In genomic region chr5:87940752-87941151, GRCm38 (mm10) we compare ENCODE assay signal across 26 mouse cellular contexts. TPM values are rescaled to one million over a fixed set of nuclear protein-coding genes. Genes with fewer than 3 reads are reported as not detected.
DNase-seq lines count a peak whose midpoint lies in the region; ATAC-seq and TF ChIP-seq lines count a peak whose summit lies in the region.
"Had no signal": no experiment of that assay in that cellular context is flagged by ENCODE, and none has a peak within 500 bp of the region (broad histone marks: within the 10 kb centered on the region; RNA-seq: fewer than 3 reads in every experiment).

No protein-coding gene starts in this region.

- no peak for ATAC-seq in hindbrain, postnatal 0 days
- ATAC-seq in hindbrain, embryonic 16.5 days, result no peak
- peak; percentile 44; the same call in 1 of the 2 replicates for ATAC-seq in midbrain, postnatal 0 days (ENCODE audit: low FRiP score)
- no peak for ATAC-seq in midbrain, embryonic 16.5 days
- ATAC-seq: forebrain, embryonic 13.5 days; inflammation-experienced regulatory T-cells, adult 6 months had no signal

- no peak overlapping the region for H3K4me3 ChIP-seq in hindbrain, postnatal 0 days (ENCODE audit: low read length)
- no peak overlapping the region for H3K4me3 ChIP-seq in hindbrain, embryonic 16.5 days (ENCODE audit: low read length)
- H3K4me3 ChIP-seq in midbrain, postnatal 0 days (ENCODE audit: low read depth, low read length), result no peak overlapping the region
- H3K4me3 ChIP-seq in midbrain, embryonic 16.5 days (ENCODE audit: low read depth, low read length), result no peak overlapping the region
- no peak overlapping the region for H3K4me3 ChIP-seq in heart, embryonic 10.5 days
- H3K4me3 ChIP-seq: embryonic facial prominence, embryonic 13.5 days; forebrain, embryonic 13.5 days had no signal

- WGBS in hindbrain, postnatal 0 days, result 35% methylated on average over 3 of the region's 3 CpGs
- WGBS in hindbrain, embryonic 16.5 days, result 47% methylated on average over 3 of the region's 3 CpGs
- WGBS in midbrain, postnatal 0 days, result 25% methylated on average over 3 of the region's 3 CpGs
- 31% methylated on average over 3 of the region's 3 CpGs for WGBS in midbrain, embryonic 16.5 days
- WGBS in heart, embryonic 10.5 days, result 44% methylated on average over 3 of the region's 3 CpGs

- H3K4me2 ChIP-seq in hindbrain, postnatal 0 days (ENCODE audit: low read depth, low read length), result no peak overlapping the region
- H3K4me2 ChIP-seq in hindbrain, embryonic 16.5 days (ENCODE audit: low read length), result no peak overlapping the region
- no peak overlapping the region for H3K4me2 ChIP-seq in midbrain, postnatal 0 days (ENCODE audit: low read depth, low read length, poor library complexity, severe bottlenecking)
- H3K4me2 ChIP-seq in midbrain, embryonic 16.5 days (ENCODE audit: low read length), result no peak overlapping the region
- H3K4me2 ChIP-seq: embryonic facial prominence, embryonic 13.5 days; forebrain, embryonic 13.5 days; heart, embryonic 11.5 days had no signal

- peak; percentile 58 for TF ChIP-seq CTCF in hindbrain, postnatal 0 days (IDR thresholded peaks at IDR 0.05; ENCODE audit: low read depth)
- peak; percentile 73 for TF ChIP-seq CTCF in midbrain, postnatal 0 days (IDR thresholded peaks at IDR 0.05)

- no peaks in the 10 kb centered on the region for H3K36me3 ChIP-seq in hindbrain, postnatal 0 days (ENCODE audit: insufficient read depth, low read length)
- no peaks in the 10 kb centered on the region for H3K36me3 ChIP-seq in hindbrain, embryonic 16.5 days (ENCODE audit: control insufficient read depth, insufficient read depth, low read length)
- no peaks in the 10 kb centered on the region for H3K36me3 ChIP-seq in midbrain, postnatal 0 days (ENCODE audit: insufficient read depth, low read length)
- H3K36me3 ChIP-seq in midbrain, embryonic 16.5 days (ENCODE audit: control insufficient read depth, insufficient read depth, low read length), result no peaks in the 10 kb centered on the region
- no peaks in the 10 kb centered on the region for H3K36me3 ChIP-seq in heart, embryonic 10.5 days
- H3K36me3 ChIP-seq: embryonic facial prominence, embryonic 13.5 days had no signal

- no peaks in the 10 kb centered on the region for H3K9me3 ChIP-seq in hindbrain, postnatal 0 days (ENCODE audit: low read length)
- H3K9me3 ChIP-seq in hindbrain, embryonic 16.5 days (ENCODE audit: control insufficient read depth, low read length), result no peaks in the 10 kb centered on the region
- H3K9me3 ChIP-seq in midbrain, postnatal 0 days (ENCODE audit: low read length), result no peaks in the 10 kb centered on the region
- no peaks in the 10 kb centered on the region for H3K9me3 ChIP-seq in midbrain, embryonic 16.5 days (replicated peaks; ENCODE audit: control insufficient read depth, low read length, poor library complexity, severe bottlenecking)
- H3K9me3 ChIP-seq in heart, embryonic 10.5 days, result no peaks in the 10 kb centered on the region
- H3K9me3 ChIP-seq: embryonic facial prominence, embryonic 13.5 days; forebrain, embryonic 13.5 days had no signal

- H3K27ac ChIP-seq in hindbrain, postnatal 0 days, result no peak overlapping the region
- no peak overlapping the region for H3K27ac ChIP-seq in hindbrain, embryonic 16.5 days (ENCODE audit: low read depth, low read length)
- H3K27ac ChIP-seq in midbrain, postnatal 0 days (ENCODE audit: low read depth, low read length), result no peak overlapping the region
- H3K27ac ChIP-seq in midbrain, embryonic 16.5 days (ENCODE audit: low read length), result no peak overlapping the region
- H3K27ac ChIP-seq in heart, embryonic 10.5 days, result no peak overlapping the region
- H3K27ac ChIP-seq: embryonic facial prominence, embryonic 13.5 days; forebrain, embryonic 13.5 days had no signal

- no peak overlapping the region for H3K9ac ChIP-seq in hindbrain, postnatal 0 days (replicated peaks; ENCODE audit: low read length)
- no peak overlapping the region for H3K9ac ChIP-seq in hindbrain, embryonic 16.5 days (ENCODE audit: low read depth, low read length)
- H3K9ac ChIP-seq in midbrain, postnatal 0 days (replicated peaks; ENCODE audit: low read length, poor library complexity, severe bottlenecking), result no peak overlapping the region
- no peak overlapping the region for H3K9ac ChIP-seq in midbrain, embryonic 16.5 days (ENCODE audit: low read depth, low read length)
- H3K9ac ChIP-seq: embryonic facial prominence, embryonic 13.5 days; forebrain, embryonic 13.5 days had no signal

- DNase-seq in cerebellum, postnatal 10 days, result peak; percentile 3 to 20
- no peak for DNase-seq in cerebellum, adult 11 months
- DNase-seq in hindbrain, postnatal 0 days (ENCODE audit: low spot score), result peak; percentile 60
- peak; percentile 59 for DNase-seq in midbrain, postnatal 0 days (ENCODE audit: low spot score)
- no peak for DNase-seq in right cerebral cortex, adult 2 months (ENCODE audit: low spot score in 2 of 2)
- DNase-seq in heart, embryonic 10.5 days (ENCODE audit: low spot score), result no peak
- DNase-seq: adrenal gland, adult 2 months; B cell, adult 2 months; cerebellum, adult 9-11 months; gastrocnemius, postnatal 14 days; heart, postnatal 36 days; lung, adult 2 months; thymus, postnatal 25 days had no signal

- H3K27me3 ChIP-seq in hindbrain, postnatal 0 days (ENCODE audit: insufficient read depth, low read length), result no peaks in the 10 kb centered on the region
- no peaks in the 10 kb centered on the region for H3K27me3 ChIP-seq in hindbrain, embryonic 16.5 days (replicated peaks; ENCODE audit: control insufficient read depth, insufficient read depth, low read length)
- no peaks in the 10 kb centered on the region for H3K27me3 ChIP-seq in midbrain, postnatal 0 days (ENCODE audit: insufficient read depth, low read length)
- no peaks in the 10 kb centered on the region for H3K27me3 ChIP-seq in midbrain, embryonic 16.5 days (ENCODE audit: control insufficient read depth, insufficient read depth, low read depth, low read length)
- no peaks in the 10 kb centered on the region for H3K27me3 ChIP-seq in heart, embryonic 10.5 days (ENCODE audit: insufficient read depth, poor library complexity, severe bottlenecking)
- H3K27me3 ChIP-seq: embryonic facial prominence, embryonic 13.5 days; forebrain, embryonic 13.5 days had no signal

- H3K4me1 ChIP-seq in hindbrain, postnatal 0 days (ENCODE audit: insufficient read depth, low read length), result no peaks in the 10 kb centered on the region
- H3K4me1 ChIP-seq in hindbrain, embryonic 16.5 days (ENCODE audit: control insufficient read depth, insufficient read depth, low read depth, low read length), result no peaks in the 10 kb centered on the region
- H3K4me1 ChIP-seq in midbrain, postnatal 0 days (ENCODE audit: insufficient read depth, low read length), result no peaks in the 10 kb centered on the region
- no peaks in the 10 kb centered on the region for H3K4me1 ChIP-seq in midbrain, embryonic 16.5 days (ENCODE audit: control insufficient read depth, insufficient read depth, low read length)
- no peaks in the 10 kb centered on the region for H3K4me1 ChIP-seq in heart, embryonic 10.5 days
- H3K4me1 ChIP-seq: embryonic facial prominence, embryonic 13.5 days; forebrain, embryonic 13.5 days had no signal

RNA-seq across cellular contexts. Expression of gene Csn3, which starts 15.4 kb away (rescaled TPM):
- not detected in 2 replicates for total RNA-seq in hindbrain, postnatal 0 days (2014; rRNA removed)
- 0.20 TPM in 1 of 2 replicates, not detected in the other for polyA plus RNA-seq in hindbrain, postnatal 0 days (2015; fragmentation: Nextera tagmentation; extraction: Ambion mirVana)
- polyA plus RNA-seq in hindbrain, embryonic 16.5 days (2015; fragmentation: Nextera tagmentation; extraction: Ambion mirVana), result not detected in 2 replicates
- not detected in 2 replicates for total RNA-seq in midbrain, postnatal 0 days (2014; rRNA removed)
- polyA plus RNA-seq in midbrain, postnatal 0 days (2015; fragmentation: Nextera tagmentation; extraction: Ambion mirVana), result not detected in 2 replicates
- polyA plus RNA-seq in midbrain, embryonic 16.5 days (2015; fragmentation: Nextera tagmentation; extraction: Ambion mirVana), result not detected in 2 replicates
- polyA plus RNA-seq in heart, embryonic 10.5 days (2016; fragmentation: Nextera tagmentation; extraction: Ambion mirVana), result 0.20 and 0.26 TPM in 2 replicates
- total RNA-seq: adrenal gland, adult 2 months; gastrocnemius, postnatal 14 days; heart, postnatal 36 days; layer of hippocampus, adult 18-20 months; left cerebral cortex, postnatal 36 days; liver, adult 2 months had no signal
- polyA plus RNA-seq: adrenal gland, adult 2 months; embryonic facial prominence, embryonic 13.5 days; forebrain, embryonic 13.5 days; inflammation-experienced regulatory T-cells, adult 6 months; liver, adult 2 months; lung, adult 2 months; neural tube, embryonic 14.5 days; spleen, adult 2 months; stomach, embryonic 16.5 days had no signal

RNA-seq across cellular contexts. Expression of gene 2310003L06Rik, which starts 28.5 kb away (rescaled TPM):
- not detected in 2 replicates for total RNA-seq in hindbrain, postnatal 0 days (2014; rRNA removed)
- not detected in 2 replicates for polyA plus RNA-seq in hindbrain, postnatal 0 days (2015; fragmentation: Nextera tagmentation; extraction: Ambion mirVana)
- polyA plus RNA-seq in hindbrain, embryonic 16.5 days (2015; fragmentation: Nextera tagmentation; extraction: Ambion mirVana), result not detected in 2 replicates
- 0.33 TPM in 1 of 2 replicates, not detected in the other for total RNA-seq in midbrain, postnatal 0 days (2014; rRNA removed)
- 0.12 and 0.17 TPM in 2 replicates for polyA plus RNA-seq in midbrain, postnatal 0 days (2015; fragmentation: Nextera tagmentation; extraction: Ambion mirVana)
- not detected in 2 replicates for polyA plus RNA-seq in midbrain, embryonic 16.5 days (2015; fragmentation: Nextera tagmentation; extraction: Ambion mirVana)
- polyA plus RNA-seq in heart, embryonic 10.5 days (2016; fragmentation: Nextera tagmentation; extraction: Ambion mirVana), result not detected in 2 replicates
- total RNA-seq: adrenal gland, adult 2 months; gastrocnemius, postnatal 14 days; heart, postnatal 36 days; layer of hippocampus, adult 18-20 months; left cerebral cortex, postnatal 36 days; liver, adult 2 months had no signal
- polyA plus RNA-seq: adrenal gland, adult 2 months; embryonic facial prominence, embryonic 13.5 days; forebrain, embryonic 13.5 days; heart, embryonic 11.5 days; inflammation-experienced regulatory T-cells, adult 6 months; kidney, embryonic 14.5 days; liver, adult 2 months; lung, adult 2 months; neural tube, embryonic 14.5 days; spleen, adult 2 months; stomach, embryonic 16.5 days had no signal

RNA-seq across cellular contexts. Expression of gene Gm28434, which starts 28.6 kb away (rescaled TPM):
- total RNA-seq in hindbrain, postnatal 0 days (2014; rRNA removed), result not detected in 2 replicates
- polyA plus RNA-seq in hindbrain, postnatal 0 days (2015; fragmentation: Nextera tagmentation; extraction: Ambion mirVana), result 0.33 TPM in 1 of 2 replicates, not detected in the other
- polyA plus RNA-seq in hindbrain, embryonic 16.5 days (2015; fragmentation: Nextera tagmentation; extraction: Ambion mirVana), result not detected in 2 replicates
- not detected in 2 replicates for total RNA-seq in midbrain, postnatal 0 days (2014; rRNA removed)
- not detected in 2 replicates for polyA plus RNA-seq in midbrain, postnatal 0 days (2015; fragmentation: Nextera tagmentation; extraction: Ambion mirVana)
- polyA plus RNA-seq in midbrain, embryonic 16.5 days (2015; fragmentation: Nextera tagmentation; extraction: Ambion mirVana), result not detected in 2 replicates
- not detected in 2 replicates for polyA plus RNA-seq in heart, embryonic 10.5 days (2016; fragmentation: Nextera tagmentation; extraction: Ambion mirVana)
- total RNA-seq: adrenal gland, adult 2 months; gastrocnemius, postnatal 14 days; heart, postnatal 36 days; layer of hippocampus, adult 18-20 months; left cerebral cortex, postnatal 36 days; liver, adult 2 months had no signal
- polyA plus RNA-seq: adrenal gland, adult 2 months; embryonic facial prominence, embryonic 13.5 days; forebrain, embryonic 13.5 days; heart, embryonic 11.5 days; inflammation-experienced regulatory T-cells, adult 6 months; kidney, embryonic 14.5 days; liver, adult 2 months; lung, adult 2 months; neural tube, embryonic 14.5 days; spleen, adult 2 months; stomach, embryonic 16.5 days had no signal

RNA-seq across cellular contexts. Expression of gene Cabs1, which starts 38.5 kb away (rescaled TPM):
- total RNA-seq in hindbrain, postnatal 0 days (2014; rRNA removed), result not detected in 2 replicates
- polyA plus RNA-seq in hindbrain, postnatal 0 days (2015; fragmentation: Nextera tagmentation; extraction: Ambion mirVana), result not detected in 2 replicates
- not detected in 2 replicates for polyA plus RNA-seq in hindbrain, embryonic 16.5 days (2015; fragmentation: Nextera tagmentation; extraction: Ambion mirVana)
- not detected in 2 replicates for total RNA-seq in midbrain, postnatal 0 days (2014; rRNA removed)
- polyA plus RNA-seq in midbrain, postnatal 0 days (2015; fragmentation: Nextera tagmentation; extraction: Ambion mirVana), result not detected in 2 replicates
- not detected in 2 replicates for polyA plus RNA-seq in midbrain, embryonic 16.5 days (2015; fragmentation: Nextera tagmentation; extraction: Ambion mirVana)
- not detected in 2 replicates for polyA plus RNA-seq in heart, embryonic 10.5 days (2016; fragmentation: Nextera tagmentation; extraction: Ambion mirVana)
- total RNA-seq: adrenal gland, adult 2 months; gastrocnemius, postnatal 14 days; heart, postnatal 36 days; layer of hippocampus, adult 18-20 months; left cerebral cortex, postnatal 36 days; liver, adult 2 months had no signal
- polyA plus RNA-seq: adrenal gland, adult 2 months; embryonic facial prominence, embryonic 13.5 days; forebrain, embryonic 13.5 days; heart, embryonic 11.5 days; inflammation-experienced regulatory T-cells, adult 6 months; kidney, embryonic 14.5 days; liver, adult 2 months; lung, adult 2 months; neural tube, embryonic 14.5 days; spleen, adult 2 months; stomach, embryonic 16.5 days had no signal

RNA-seq across cellular contexts. Expression of gene Odam, which starts 55.9 kb away (rescaled TPM):
- not detected in 2 replicates for total RNA-seq in hindbrain, postnatal 0 days (2014; rRNA removed)
- polyA plus RNA-seq in hindbrain, postnatal 0 days (2015; fragmentation: Nextera tagmentation; extraction: Ambion mirVana), result not detected in 2 replicates
- polyA plus RNA-seq in hindbrain, embryonic 16.5 days (2015; fragmentation: Nextera tagmentation; extraction: Ambion mirVana), result not detected in 2 replicates
- total RNA-seq in midbrain, postnatal 0 days (2014; rRNA removed), result not detected in 2 replicates
- polyA plus RNA-seq in midbrain, postnatal 0 days (2015; fragmentation: Nextera tagmentation; extraction: Ambion mirVana), result not detected in 2 replicates
- not detected in 2 replicates for polyA plus RNA-seq in midbrain, embryonic 16.5 days (2015; fragmentation: Nextera tagmentation; extraction: Ambion mirVana)
- not detected in 2 replicates for polyA plus RNA-seq in heart, embryonic 10.5 days (2016; fragmentation: Nextera tagmentation; extraction: Ambion mirVana)
- total RNA-seq: adrenal gland, adult 2 months; gastrocnemius, postnatal 14 days; heart, postnatal 36 days; layer of hippocampus, adult 18-20 months; left cerebral cortex, postnatal 36 days; liver, adult 2 months had no signal
- polyA plus RNA-seq: adrenal gland, adult 2 months; forebrain, embryonic 13.5 days; heart, embryonic 11.5 days; inflammation-experienced regulatory T-cells, adult 6 months; kidney, embryonic 14.5 days; liver, adult 2 months; lung, adult 2 months; neural tube, embryonic 14.5 days; spleen, adult 2 months; stomach, embryonic 16.5 days had no signal

Comparison
In these comparisons a context has a peak if more than half of its experiments do, and no peak if none do; other contexts are left out.
1. DNase-seq: peak in cerebellum, postnatal 10 days (2 of 2), hindbrain, postnatal 0 days (single experiment) and midbrain, postnatal 0 days (single experiment); none in cerebellum, adult 11 months (single experiment), right cerebral cortex, adult 2 months (0 of 2) and heart, embryonic 10.5 days (single experiment).